Mouse (Mus musculus): ENCODE measurements around the gene Armh3. TPM values are rescaled to one million over a fixed set of nuclear protein-coding genes. Genes with fewer than 3 reads are reported as not detected.

Gene Armh3
- polyA plus RNA-seq, 1 experiment from 2014 or later: 19.9 TPM

- Histone ChIP-seq H3K9me3 (no peaks in the 10 kb centered on the region), H3K27ac (no peak overlapping the region), H3K27me3 (no peaks in the 10 kb centered on the region), H3K4me3 (replicated peaks) (no peak overlapping the region), H3K4me1 (replicated peaks) (peaks cover 15% of the 10 kb centered on the region), H3K4me2 (no peak overlapping the region), H3K36me3 (no peaks in the 10 kb centered on the region), H3K9ac (replicated peaks) (no peak overlapping the region)
- 81% methylated on average over 3 of the region's 3 CpGs for WGBS
- ATAC-seq (ENCODE audit: insufficient number of reproducible peaks, insufficient read depth, low FRiP score, low TSS enrichment, low read depth): no peak
These were observed 154.1 kb downstream of the Armh3 start for GRCm38 (mm10) chr19:45844209-45844608.

DNA sequence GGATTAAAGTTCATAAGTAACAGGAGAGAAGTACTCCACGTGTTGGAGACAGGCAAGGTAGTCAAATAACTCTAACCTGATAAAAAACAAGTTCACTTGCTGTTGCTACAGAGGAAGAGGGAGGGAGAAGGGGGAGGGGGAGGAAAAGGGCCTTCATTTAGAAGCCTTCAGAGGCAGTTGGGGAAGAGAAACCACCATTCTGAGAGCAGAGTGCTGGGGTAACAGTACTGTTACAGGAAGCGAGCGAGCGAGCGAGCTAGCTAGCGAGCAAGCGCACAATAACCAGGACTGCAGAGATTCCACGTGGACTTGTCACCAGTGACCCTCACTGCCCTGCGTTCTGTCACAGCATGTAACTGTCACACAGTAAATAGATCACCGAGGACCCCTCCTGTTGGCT, 154.9 kb downstream of the Armh3 start:
- Histone ChIP-seq H3K27ac (no peak overlapping the region), H3K9ac (replicated peaks) (no peak overlapping the region), H3K36me3 (no peaks in the 10 kb centered on the region), H3K27me3 (no peaks in the 10 kb centered on the region), H3K9me3 (no peaks in the 10 kb centered on the region), H3K4me1 (replicated peaks) (peaks cover 15% of the 10 kb centered on the region), H3K4me3 (replicated peaks) (no peak overlapping the region), H3K4me2 (no peak overlapping the region)
- 48% methylated on average over 10 of the region's 10 CpGs for WGBS
- no peak for ATAC-seq (ENCODE audit: insufficient number of reproducible peaks, insufficient read depth, low FRiP score, low TSS enrichment, low read depth)

DNA sequence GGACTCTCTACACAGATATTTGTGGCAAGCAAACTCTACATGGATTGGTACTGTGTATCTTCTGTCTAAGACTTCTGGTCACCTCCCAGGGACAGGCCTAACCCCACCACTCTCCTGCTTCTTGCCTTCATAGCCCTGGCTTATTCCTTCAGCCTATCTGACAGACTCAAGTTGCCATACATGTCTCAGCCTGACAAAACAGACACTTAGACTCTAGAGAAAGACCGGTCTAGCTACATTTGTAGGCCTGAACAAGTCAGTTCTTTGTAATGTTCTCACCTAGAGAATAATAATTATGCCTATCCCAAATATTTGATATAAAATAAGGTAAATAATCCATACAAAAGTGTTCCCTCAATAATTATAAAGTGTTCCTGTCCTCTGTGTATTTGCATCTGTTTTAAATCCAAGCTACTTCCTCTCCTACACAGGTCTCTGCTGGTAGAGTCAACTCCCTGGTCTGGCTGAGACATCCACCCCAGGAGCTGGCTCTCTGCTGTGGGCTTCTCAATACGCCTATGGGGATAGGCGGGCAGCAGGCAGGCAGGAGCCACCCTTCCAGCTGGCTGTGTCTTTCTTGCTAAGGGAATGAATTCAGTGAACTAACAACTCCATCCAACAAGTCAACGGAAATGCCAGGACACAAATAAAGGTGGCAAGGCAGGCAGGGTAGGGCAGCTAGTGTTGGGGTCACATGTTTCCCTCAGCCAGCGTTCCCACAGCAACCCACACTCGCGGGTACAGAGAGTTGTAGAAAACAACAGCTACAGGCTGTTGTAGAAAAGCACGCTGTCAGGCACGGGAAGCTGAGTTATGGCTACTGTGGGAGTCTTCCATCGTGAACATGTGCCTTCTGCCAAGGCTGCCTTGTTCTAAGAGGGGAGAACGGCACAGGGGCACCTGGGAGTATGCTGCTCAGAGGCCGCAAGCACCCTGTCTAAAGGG, 161.0 kb downstream of the Armh3 start:
- no peaks in the 10 kb centered on the region for H3K36me3 ChIP-seq
- H3K27ac ChIP-seq: no peak overlapping the region

GRCm38 (mm10) chr19:45835490-45835889, 162.8 kb downstream of the Armh3 start:
- Histone ChIP-seq H3K4me2 (no peak overlapping the region), H3K36me3 (no peaks in the 10 kb centered on the region), H3K27me3 (no peaks in the 10 kb centered on the region), H3K4me1 (replicated peaks) (peaks cover 5% of the 10 kb centered on the region; the same call in 1 of the 2 replicates), H3K9ac (replicated peaks) (no peak overlapping the region), H3K27ac (no peak overlapping the region), H3K4me3 (replicated peaks) (no peak overlapping the region), H3K9me3 (no peaks in the 10 kb centered on the region)
- WGBS: 87% methylated on average over 10 of the region's 10 CpGs
- no peak for ATAC-seq (ENCODE audit: insufficient number of reproducible peaks, insufficient read depth, low FRiP score, low TSS enrichment, low read depth)

More for the DNA sequence above, 161.0 kb downstream of the Armh3 start:
- Histone ChIP-seq H3K4me3 (replicated peaks) (no peak overlapping the region), H3K9me3 (no peaks in the 10 kb centered on the region), H3K9ac (replicated peaks) (no peak overlapping the region), H3K4me2 (no peak overlapping the region), H3K4me1 (replicated peaks) (peaks cover 5% of the 10 kb centered on the region; the same call in 1 of the 2 replicates), H3K27me3 (no peaks in the 10 kb centered on the region)
- ATAC-seq (ENCODE audit: insufficient number of reproducible peaks, insufficient read depth, low FRiP score, low TSS enrichment, low read depth): no peak
- WGBS: 81% methylated on average over 12 of the region's 12 CpGs

- H3K4me3 ChIP-seq (replicated peaks): no peak overlapping the region
- H3K4me2 ChIP-seq: no peak overlapping the region
- no peaks in the 10 kb centered on the region for H3K9me3 ChIP-seq
- no peak overlapping the region for H3K9ac ChIP-seq (replicated peaks)
- H3K36me3 ChIP-seq: no peaks in the 10 kb centered on the region
- H3K27ac ChIP-seq: no peak overlapping the region
- WGBS: 84% methylated on average over 10 of the region's 10 CpGs
- peaks cover 5% of the 10 kb centered on the region; the same call in 1 of the 2 replicates for H3K4me1 ChIP-seq (replicated peaks)
- no peak for ATAC-seq (ENCODE audit: insufficient number of reproducible peaks, insufficient read depth, low FRiP score, low TSS enrichment, low read depth)
- H3K27me3 ChIP-seq: no peaks in the 10 kb centered on the region
These were observed 164.6 kb downstream of the Armh3 start for GRCm38 (mm10) chr19:45833665-45834064.

GRCm38 (mm10) chr19:45830679-45831078, 167.6 kb downstream of the Armh3 start:
- H3K27ac ChIP-seq: no peak overlapping the region
- peaks cover 6% of the 10 kb centered on the region; the same call in 1 of the 2 replicates for H3K36me3 ChIP-seq
- no peaks in the 10 kb centered on the region for H3K4me1 ChIP-seq (replicated peaks)
- WGBS: 61% methylated on average over 2 of the region's 2 CpGs
- H3K27me3 ChIP-seq: no peaks in the 10 kb centered on the region
- H3K9me3 ChIP-seq: peaks cover 6% of the 10 kb centered on the region; the same call in 1 of the 2 replicates
- H3K9ac ChIP-seq (replicated peaks): no peak overlapping the region
- H3K4me3 ChIP-seq (replicated peaks): no peak overlapping the region
- no peak for ATAC-seq (ENCODE audit: insufficient number of reproducible peaks, insufficient read depth, low FRiP score, low TSS enrichment, low read depth)
- H3K4me2 ChIP-seq: no peak overlapping the region

DNA sequence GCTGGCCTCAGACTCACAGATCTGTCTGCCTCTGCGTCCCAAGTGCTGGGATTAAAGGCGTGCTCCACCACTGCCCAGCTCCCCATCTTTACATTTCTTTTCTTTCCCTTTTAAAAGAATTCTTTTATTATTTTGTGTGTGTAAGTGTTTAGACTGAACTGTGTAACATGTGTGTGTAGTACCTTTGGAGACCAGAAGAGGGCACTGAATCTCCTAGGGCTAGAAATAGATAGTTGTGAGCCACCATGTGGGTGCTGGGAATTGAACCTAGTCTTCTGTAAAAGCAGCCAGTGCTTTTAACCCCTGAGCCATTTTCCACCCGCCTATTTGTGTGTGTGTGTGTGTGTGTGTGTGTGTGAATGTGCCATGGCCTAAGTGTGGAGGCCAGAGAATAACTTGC, 170.6 kb downstream of the Armh3 start:
- no peak overlapping the region for H3K27ac ChIP-seq
- peaks cover 6% of the 10 kb centered on the region; the same call in 1 of the 2 replicates for H3K9me3 ChIP-seq
- H3K9ac ChIP-seq (replicated peaks): no peak overlapping the region
- H3K27me3 ChIP-seq: no peaks in the 10 kb centered on the region
- ATAC-seq (ENCODE audit: insufficient number of reproducible peaks, insufficient read depth, low FRiP score, low TSS enrichment, low read depth): no peak
- peaks cover 6% of the 10 kb centered on the region; the same call in 1 of the 2 replicates for H3K36me3 ChIP-seq
- no peaks in the 10 kb centered on the region for H3K4me1 ChIP-seq (replicated peaks)
- 99% methylated on average over 3 of the region's 3 CpGs for WGBS
- H3K4me2 ChIP-seq: no peak overlapping the region
- no peak overlapping the region for H3K4me3 ChIP-seq (replicated peaks)

DNA sequence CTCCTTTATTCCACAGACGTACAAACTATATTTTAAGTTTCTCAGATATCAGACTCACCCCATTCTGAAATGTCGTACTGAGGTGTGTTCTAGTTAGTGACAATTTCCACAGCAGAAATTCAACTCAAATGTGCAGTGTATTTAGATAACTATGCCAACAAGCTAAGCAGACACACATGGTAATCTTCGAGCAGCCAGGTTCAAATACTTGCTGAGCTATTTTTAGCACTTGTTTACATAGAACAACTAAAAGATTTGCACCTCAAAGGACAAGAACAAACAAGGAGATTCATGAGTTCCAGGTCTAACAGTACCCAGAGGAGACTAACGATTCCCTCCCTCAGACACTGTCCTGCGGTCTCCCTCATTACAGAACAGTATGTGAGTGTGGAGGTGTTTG, 171.2 kb downstream of the Armh3 start:
- WGBS: 82% methylated on average over 5 of the region's 5 CpGs
- ATAC-seq (ENCODE audit: insufficient number of reproducible peaks, insufficient read depth, low FRiP score, low TSS enrichment, low read depth): no peak
- no peak overlapping the region for H3K4me3 ChIP-seq (replicated peaks)

GRCm38 (mm10) chr19:45826146-45826545, 172.1 kb downstream of the Armh3 start:
- H3K36me3 ChIP-seq: peaks cover 6% of the 10 kb centered on the region; the same call in 1 of the 2 replicates
- 73% methylated on average over 3 of the region's 3 CpGs for WGBS
- 0 out of 2 replicates have a peak, but pooled peaks cover 3% of the 10 kb centered on the region for H3K4me1 ChIP-seq (replicated peaks)
- peaks cover 6% of the 10 kb centered on the region; the same call in 1 of the 2 replicates for H3K9me3 ChIP-seq
- H3K4me3 ChIP-seq (replicated peaks): no peak overlapping the region
- H3K4me2 ChIP-seq: no peak overlapping the region
- no peak for ATAC-seq (ENCODE audit: insufficient number of reproducible peaks, insufficient read depth, low FRiP score, low TSS enrichment, low read depth)
- H3K9ac ChIP-seq (replicated peaks): no peak overlapping the region
- no peak overlapping the region for H3K27ac ChIP-seq
- no peaks in the 10 kb centered on the region for H3K27me3 ChIP-seq

More for the DNA sequence above, 171.2 kb downstream of the Armh3 start:
- H3K27ac ChIP-seq: no peak overlapping the region
- H3K36me3 ChIP-seq: peaks cover 6% of the 10 kb centered on the region; the same call in 1 of the 2 replicates
- H3K4me2 ChIP-seq: no peak overlapping the region
- no peaks in the 10 kb centered on the region for H3K4me1 ChIP-seq (replicated peaks)
- H3K9ac ChIP-seq (replicated peaks): no peak overlapping the region
- H3K9me3 ChIP-seq: peaks cover 6% of the 10 kb centered on the region; the same call in 1 of the 2 replicates
- H3K27me3 ChIP-seq: no peaks in the 10 kb centered on the region

GRCm38 (mm10) chr19:45821832-45822231, 176.5 kb downstream of the Armh3 start:
- 72% methylated on average over 5 of the region's 5 CpGs for WGBS
- peaks cover 27% of the 10 kb centered on the region for H3K36me3 ChIP-seq
- H3K4me2 ChIP-seq: no peak overlapping the region

GRCm38 (mm10) chr19:45817816-45818490, 180.3 kb downstream of the Armh3 start:
- H3K27me3 ChIP-seq: peaks cover 37% of the 10 kb centered on the region
- no peak overlapping the region for H3K9ac ChIP-seq (replicated peaks)
- no peak overlapping the region for H3K27ac ChIP-seq
- peaks cover 37% of the 10 kb centered on the region for H3K4me1 ChIP-seq (replicated peaks)
- peaks cover 27% of the 10 kb centered on the region for H3K36me3 ChIP-seq
- no peak for ATAC-seq (ENCODE audit: insufficient number of reproducible peaks, insufficient read depth, low FRiP score, low TSS enrichment, low read depth)
- no peak overlapping the region for H3K4me2 ChIP-seq
- H3K4me3 ChIP-seq (replicated peaks): no peak overlapping the region
- 70% methylated on average over 11 of the region's 11 CpGs for WGBS
- H3K9me3 ChIP-seq: no peaks in the 10 kb centered on the region

More at GRCm38 (mm10) chr19:45821832-45822231, 176.5 kb downstream of the Armh3 start:
- no peak for ATAC-seq (ENCODE audit: insufficient number of reproducible peaks, insufficient read depth, low FRiP score, low TSS enrichment, low read depth)
- Histone ChIP-seq H3K27me3 (peaks cover 4% of the 10 kb centered on the region; the same call in 1 of the 2 replicates), H3K9me3 (no peaks in the 10 kb centered on the region), H3K4me1 (replicated peaks) (peaks cover 20% of the 10 kb centered on the region), H3K9ac (replicated peaks) (no peak overlapping the region), H3K27ac (no peak overlapping the region), H3K4me3 (replicated peaks) (no peak overlapping the region)
